Mouse (Mus musculus): ENCODE measurements around the gene Wnk2. TPM values are rescaled to one million over a fixed set of nuclear protein-coding genes. Genes with fewer than 3 reads are reported as not detected.
A peak's percentile ranks its signal among the peaks of the same experiment; 100 is the strongest.

Gene Wnk2
- polyA plus RNA-seq, 1 experiment from 2014 or later = 0.50 TPM

DNA sequence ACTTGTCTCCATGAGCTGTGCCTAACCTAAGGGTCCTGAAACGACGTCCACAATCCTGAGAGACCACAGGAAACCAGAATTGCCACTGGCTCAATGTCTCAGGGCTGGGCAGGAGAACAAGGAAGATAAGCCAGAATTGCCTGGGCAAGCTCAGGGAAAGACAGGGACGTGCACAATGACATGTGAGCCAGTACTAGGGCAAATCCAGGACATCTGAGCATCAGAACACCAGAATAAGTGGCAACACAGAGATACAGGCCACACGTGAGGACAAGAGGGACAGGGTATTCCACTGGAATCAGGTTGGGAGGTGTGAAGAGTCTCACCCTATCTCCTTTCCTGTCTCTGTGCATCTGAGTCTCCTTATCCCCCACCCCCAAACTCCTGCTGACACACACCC lies 61.4 kb downstream of the Wnk2 start:
- ATAC-seq (replicated peaks; ENCODE audit: low FRiP score, low read depth) = no peak
- 71% methylated on average over 4 of the region's 4 CpGs for WGBS
- Histone ChIP-seq H3K27ac (no peak overlapping the region), H3K36me3 (ENCODE audit: insufficient read depth, low read length) (no peaks in the 10 kb centered on the region), H3K27me3 (ENCODE audit: insufficient read depth, low read length) (no peaks in the 10 kb centered on the region), H3K9me3 (replicated peaks; ENCODE audit: low read length) (no peaks in the 10 kb centered on the region), H3K4me3 (replicated peaks; ENCODE audit: low read depth, low read length) (no peak overlapping the region), H3K4me1 (replicated peaks; ENCODE audit: insufficient read depth, low read length) (no peaks in the 10 kb centered on the region), H3K4me2 (ENCODE audit: low read length) (no peak overlapping the region), H3K9ac (ENCODE audit: low read depth, low read length) (no peak overlapping the region)
- DNase-seq (ENCODE audit: low spot score) = no peak
- TF ChIP-seq CTCF (IDR thresholded peaks at IDR 0.05; ENCODE audit: low read depth) = no peak

DNA sequence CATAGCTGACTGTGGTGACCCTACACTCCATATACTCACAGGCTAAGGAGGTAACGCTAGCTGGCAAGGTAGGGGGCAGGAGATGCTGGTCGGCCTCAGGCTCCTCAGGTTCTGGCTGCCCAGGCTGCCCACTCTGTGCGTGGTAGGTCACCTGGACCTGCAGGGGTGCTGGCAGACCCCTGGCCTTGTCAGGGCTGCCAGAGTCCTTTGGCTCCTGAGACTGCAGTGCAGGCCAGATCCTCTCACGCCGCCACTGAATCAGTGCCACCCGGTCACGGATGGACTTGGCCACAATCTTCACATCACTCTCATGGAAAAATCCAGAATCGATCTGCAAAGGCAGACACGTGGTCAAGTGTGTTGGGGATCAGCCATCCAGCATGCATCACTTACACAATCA lies 62.6 kb downstream of the Wnk2 start:
- no peaks in the 10 kb centered on the region for H3K36me3 ChIP-seq (ENCODE audit: insufficient read depth, low read length)
- ATAC-seq (replicated peaks; ENCODE audit: low FRiP score, low read depth) (no peak), DNase-seq (ENCODE audit: low spot score) (no peak)
- TF ChIP-seq CTCF (IDR thresholded peaks at IDR 0.05; ENCODE audit: low read depth) = no peak
- H3K27ac ChIP-seq = no peak overlapping the region
- H3K4me3 ChIP-seq (replicated peaks; ENCODE audit: low read depth, low read length) = no peak overlapping the region
- no peaks in the 10 kb centered on the region for H3K9me3 ChIP-seq (replicated peaks; ENCODE audit: low read length)
- H3K4me1 ChIP-seq (replicated peaks; ENCODE audit: insufficient read depth, low read length) = no peaks in the 10 kb centered on the region
- no peak overlapping the region for H3K9ac ChIP-seq (ENCODE audit: low read depth, low read length)
- WGBS = 88% methylated on average over 9 of the region's 9 CpGs
- no peak overlapping the region for H3K4me2 ChIP-seq (ENCODE audit: low read length)
- H3K27me3 ChIP-seq (ENCODE audit: insufficient read depth, low read length) = no peaks in the 10 kb centered on the region

DNA sequence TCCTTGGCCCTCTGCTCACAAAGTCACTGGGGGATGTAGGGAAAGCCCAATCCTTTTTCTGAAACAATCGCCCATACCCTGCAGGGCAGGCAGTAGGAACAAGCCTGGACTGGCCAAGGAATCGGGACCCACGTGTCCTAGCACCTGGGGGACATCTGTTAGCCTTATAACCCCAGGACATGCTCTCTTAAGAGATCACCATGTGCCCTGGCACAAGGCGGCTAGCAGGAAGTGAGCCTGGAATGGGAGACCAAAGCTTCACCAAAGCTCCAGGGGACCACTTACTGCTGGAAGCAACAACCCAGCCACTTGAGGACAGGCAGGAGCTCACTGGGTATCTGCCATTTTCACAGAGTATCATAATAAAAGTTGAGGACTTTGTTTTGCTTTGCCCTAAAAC lies 63.0 kb downstream of the Wnk2 start:
- Histone ChIP-seq H3K4me2 (ENCODE audit: low read length) (no peak overlapping the region), H3K4me3 (replicated peaks; ENCODE audit: low read depth, low read length) (no peak overlapping the region), H3K9ac (ENCODE audit: low read depth, low read length) (no peak overlapping the region), H3K9me3 (replicated peaks; ENCODE audit: low read length) (no peaks in the 10 kb centered on the region), H3K36me3 (ENCODE audit: insufficient read depth, low read length) (no peaks in the 10 kb centered on the region), H3K27me3 (ENCODE audit: insufficient read depth, low read length) (no peaks in the 10 kb centered on the region), H3K4me1 (replicated peaks; ENCODE audit: insufficient read depth, low read length) (no peaks in the 10 kb centered on the region), H3K27ac (no peak overlapping the region)
- TF ChIP-seq CTCF (IDR thresholded peaks at IDR 0.05; ENCODE audit: low read depth) = no peak
- DNase-seq (ENCODE audit: low spot score) (no peak), ATAC-seq (replicated peaks; ENCODE audit: low FRiP score, low read depth) (no peak)
- WGBS = 85% methylated on average over 4 of the region's 4 CpGs

DNA sequence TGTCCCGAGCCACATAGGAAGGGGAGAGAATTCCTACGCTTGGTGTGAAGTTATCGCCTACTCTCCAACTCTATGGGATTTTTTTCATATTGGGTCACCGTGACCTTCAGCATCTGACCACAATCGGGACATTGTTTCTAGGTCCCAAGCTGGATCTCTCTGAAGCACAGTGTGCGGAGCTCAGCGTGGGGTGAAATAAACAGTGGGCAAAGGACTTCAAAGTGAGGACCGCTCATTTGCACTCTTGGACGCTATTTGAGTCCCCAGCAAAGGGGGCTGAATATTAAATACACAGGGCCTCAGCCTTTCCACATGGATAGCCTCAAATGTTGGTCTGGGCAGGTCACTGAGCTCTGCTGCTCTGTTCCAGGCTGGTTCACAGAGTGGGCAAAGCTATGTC lies 63.9 kb downstream of the Wnk2 start:
- H3K9ac ChIP-seq (ENCODE audit: low read depth, low read length) = no peak overlapping the region
- WGBS = 77% methylated on average over 9 of the region's 9 CpGs
- no peak overlapping the region for H3K4me2 ChIP-seq (ENCODE audit: low read length)
- no peaks in the 10 kb centered on the region for H3K4me1 ChIP-seq (replicated peaks; ENCODE audit: insufficient read depth, low read length)
- no peaks in the 10 kb centered on the region for H3K9me3 ChIP-seq (replicated peaks; ENCODE audit: low read length)
- H3K36me3 ChIP-seq (ENCODE audit: insufficient read depth, low read length) = no peaks in the 10 kb centered on the region
- DNase-seq (ENCODE audit: low spot score) (no peak), ATAC-seq (replicated peaks; ENCODE audit: low FRiP score, low read depth) (no peak)
- no peak overlapping the region for H3K27ac ChIP-seq
- no peak overlapping the region for H3K4me3 ChIP-seq (replicated peaks; ENCODE audit: low read depth, low read length)
- TF ChIP-seq CTCF (IDR thresholded peaks at IDR 0.05; ENCODE audit: low read depth) = no peak
- no peaks in the 10 kb centered on the region for H3K27me3 ChIP-seq (ENCODE audit: insufficient read depth, low read length)

DNA sequence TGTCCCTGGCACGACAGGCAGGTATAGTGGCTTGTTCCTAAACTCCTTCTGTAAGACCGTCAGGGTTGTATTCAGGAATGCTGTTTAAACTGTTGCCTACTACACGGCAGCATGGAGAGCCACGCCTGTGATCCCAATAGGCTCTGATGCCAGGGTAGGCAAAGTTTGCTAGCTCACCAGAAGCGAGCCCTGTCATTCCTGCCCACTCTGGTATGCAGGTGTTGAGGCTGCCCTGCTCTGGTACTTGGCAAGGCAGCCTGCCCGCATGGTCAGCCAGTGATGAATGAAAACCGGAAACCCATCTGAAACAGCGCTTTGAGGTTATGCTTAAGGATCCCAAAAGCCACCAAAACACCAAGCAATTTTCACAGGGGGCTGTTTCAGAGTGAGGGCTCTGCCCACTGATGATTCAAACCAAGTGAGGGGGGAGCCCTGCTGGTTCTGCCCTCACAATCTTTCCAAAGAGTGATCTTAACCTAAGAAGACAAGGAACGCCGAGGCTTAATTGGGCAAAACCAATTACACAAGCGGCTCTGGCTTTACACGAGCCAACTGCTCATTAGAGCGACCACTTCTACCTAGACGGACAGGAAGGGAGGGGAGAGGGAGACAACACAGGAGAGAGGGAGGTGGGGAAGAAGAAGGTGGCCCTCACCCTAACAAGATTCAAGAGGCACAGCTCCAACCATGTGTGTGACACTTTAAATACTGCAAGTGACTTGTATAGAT lies 65.5 kb downstream of the Wnk2 start:
- no peaks in the 10 kb centered on the region for H3K4me1 ChIP-seq (replicated peaks; ENCODE audit: insufficient read depth, low read length)
- H3K4me2 ChIP-seq (ENCODE audit: low read length) = no peak overlapping the region
- no peak overlapping the region for H3K9ac ChIP-seq (ENCODE audit: low read depth, low read length)
- H3K27me3 ChIP-seq (ENCODE audit: insufficient read depth, low read length) = no peaks in the 10 kb centered on the region
- no peak overlapping the region for H3K27ac ChIP-seq
- no peaks in the 10 kb centered on the region for H3K36me3 ChIP-seq (ENCODE audit: insufficient read depth, low read length)
- no peak for TF ChIP-seq CTCF (IDR thresholded peaks at IDR 0.05; ENCODE audit: low read depth)
- no peak for DNase-seq (ENCODE audit: low spot score)
- no peaks in the 10 kb centered on the region for H3K9me3 ChIP-seq (replicated peaks; ENCODE audit: low read length)
- ATAC-seq (replicated peaks; ENCODE audit: low FRiP score, low read depth) = 0 out of 2 replicates have a peak, but pooled peaks have one; percentile 23
- WGBS = 53% methylated on average over 14 of the region's 14 CpGs
- H3K4me3 ChIP-seq (replicated peaks; ENCODE audit: low read depth, low read length) = no peak overlapping the region

DNA sequence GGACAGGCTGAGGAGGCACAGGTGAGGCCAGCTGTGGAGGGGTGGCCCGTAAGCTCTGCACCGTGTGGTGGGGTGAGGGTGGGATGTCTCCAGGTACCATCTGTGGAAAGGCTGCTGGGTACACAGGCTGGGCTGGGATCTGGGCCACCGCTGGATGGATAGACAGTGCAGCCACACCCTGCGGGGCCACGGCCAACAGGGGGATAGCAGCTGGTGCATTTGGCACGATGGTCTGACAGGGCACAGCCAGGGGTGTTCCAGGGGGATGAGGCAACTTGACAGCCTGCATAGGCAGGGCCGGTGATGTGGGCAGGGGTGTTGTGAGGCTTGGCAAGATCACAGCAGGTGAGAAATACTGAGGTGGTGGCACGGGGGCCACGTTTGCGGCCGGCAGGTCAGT lies 71.6 kb downstream of the Wnk2 start:
- DNase-seq (ENCODE audit: low spot score) (no peak), ATAC-seq (replicated peaks; ENCODE audit: low FRiP score, low read depth) (no peak)
- H3K9me3 ChIP-seq (replicated peaks; ENCODE audit: low read length) = no peaks in the 10 kb centered on the region
- H3K4me2 ChIP-seq (ENCODE audit: low read length) = no peak overlapping the region
- no peaks in the 10 kb centered on the region for H3K36me3 ChIP-seq (ENCODE audit: insufficient read depth, low read length)
- WGBS = 88% methylated on average over 11 of the region's 11 CpGs
- H3K4me3 ChIP-seq (replicated peaks; ENCODE audit: low read depth, low read length) = no peak overlapping the region
- no peaks in the 10 kb centered on the region for H3K27me3 ChIP-seq (ENCODE audit: insufficient read depth, low read length)
- no peak overlapping the region for H3K9ac ChIP-seq (ENCODE audit: low read depth, low read length)
- no peak overlapping the region for H3K27ac ChIP-seq
- no peak for TF ChIP-seq CTCF (IDR thresholded peaks at IDR 0.05; ENCODE audit: low read depth)
- no peaks in the 10 kb centered on the region for H3K4me1 ChIP-seq (replicated peaks; ENCODE audit: insufficient read depth, low read length)

DNA sequence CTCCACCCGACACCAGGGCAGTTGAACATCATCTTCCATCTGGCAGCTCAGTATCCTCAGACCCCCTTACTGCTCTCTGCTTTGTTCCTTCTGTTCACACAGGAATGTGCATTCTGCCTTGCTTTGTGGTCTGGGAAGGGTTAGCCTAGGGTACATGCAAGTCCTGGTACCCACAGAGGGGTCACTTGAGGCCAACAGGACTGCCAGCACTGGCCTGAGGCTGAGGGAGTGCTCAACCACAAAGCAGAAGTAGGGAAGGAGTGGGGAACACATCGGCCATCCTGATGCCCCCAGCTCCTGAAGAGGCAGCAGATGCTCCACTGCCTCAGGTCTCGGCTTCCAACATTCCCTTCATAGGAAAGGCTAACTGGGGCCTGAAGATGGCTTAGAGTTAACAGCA lies 72.4 kb downstream of the Wnk2 start:
- ATAC-seq (replicated peaks; ENCODE audit: low FRiP score, low read depth) = no peak

More for the DNA sequence above, 72.4 kb downstream of the Wnk2 start:
- no peak overlapping the region for H3K9ac ChIP-seq (ENCODE audit: low read depth, low read length)
- no peak for TF ChIP-seq CTCF (IDR thresholded peaks at IDR 0.05; ENCODE audit: low read depth)
- no peaks in the 10 kb centered on the region for H3K4me1 ChIP-seq (replicated peaks; ENCODE audit: insufficient read depth, low read length)
- H3K27ac ChIP-seq = no peak overlapping the region
- no peak overlapping the region for H3K4me3 ChIP-seq (replicated peaks; ENCODE audit: low read depth, low read length)
- 73% methylated on average over 3 of the region's 3 CpGs for WGBS
- DNase-seq (ENCODE audit: low spot score) = no peak
- H3K9me3 ChIP-seq (replicated peaks; ENCODE audit: low read length) = no peaks in the 10 kb centered on the region
- no peaks in the 10 kb centered on the region for H3K36me3 ChIP-seq (ENCODE audit: insufficient read depth, low read length)
- H3K27me3 ChIP-seq (ENCODE audit: insufficient read depth, low read length) = no peaks in the 10 kb centered on the region
- no peak overlapping the region for H3K4me2 ChIP-seq (ENCODE audit: low read length)
